Mouse (Mus musculus): ENCODE measurements around the gene Pdgfd. TPM values are rescaled to one million over a fixed set of nuclear protein-coding genes. Genes with fewer than 3 reads are reported as not detected.
"Not testable (repeated sequence)": the region's sequence is repeated elsewhere in the genome, so short reads cannot be mapped to it uniquely, and the experiment has no call there.

The Pdgfd gene
- not detected in 2 replicates for total RNA-seq (2017)

DNA sequence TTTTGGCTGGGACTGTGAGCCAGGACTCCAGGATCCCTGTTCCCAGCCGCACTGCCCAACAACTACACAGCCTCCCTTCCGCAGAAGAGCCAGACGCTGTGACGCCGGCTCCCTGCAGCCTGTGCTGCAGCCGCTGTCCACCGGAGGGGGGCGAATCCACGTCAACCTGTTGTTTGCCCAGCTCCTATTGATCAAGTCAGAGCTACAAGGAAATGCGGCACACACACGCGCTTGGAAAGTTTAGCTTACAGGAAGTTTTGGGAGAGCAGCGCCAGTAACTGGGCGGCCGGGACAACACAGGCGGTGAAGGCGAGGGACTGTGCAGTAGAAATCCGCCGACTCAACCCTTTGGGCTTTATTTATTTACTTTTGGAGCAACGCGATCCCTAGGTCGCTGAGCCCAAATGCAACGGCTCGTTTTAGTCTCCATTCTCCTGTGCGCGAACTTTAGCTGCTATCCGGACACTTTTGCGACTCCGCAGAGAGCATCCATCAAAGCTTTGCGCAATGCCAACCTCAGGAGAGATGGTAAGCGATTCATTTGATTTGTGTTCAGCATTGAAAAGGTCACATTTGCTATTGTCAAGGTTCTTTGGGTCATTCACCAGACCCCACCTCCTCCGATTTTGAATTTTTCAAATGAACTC is at the start of gene Pdgfd:
Pdgfd (plus strand) TSS at position 194 of the 647 bp plus-strand sequence.
- no peak for ATAC-seq (ENCODE audit: extremely low read depth, insufficient number of reproducible peaks, low FRiP score, poor library complexity, severe bottlenecking)

DNA sequence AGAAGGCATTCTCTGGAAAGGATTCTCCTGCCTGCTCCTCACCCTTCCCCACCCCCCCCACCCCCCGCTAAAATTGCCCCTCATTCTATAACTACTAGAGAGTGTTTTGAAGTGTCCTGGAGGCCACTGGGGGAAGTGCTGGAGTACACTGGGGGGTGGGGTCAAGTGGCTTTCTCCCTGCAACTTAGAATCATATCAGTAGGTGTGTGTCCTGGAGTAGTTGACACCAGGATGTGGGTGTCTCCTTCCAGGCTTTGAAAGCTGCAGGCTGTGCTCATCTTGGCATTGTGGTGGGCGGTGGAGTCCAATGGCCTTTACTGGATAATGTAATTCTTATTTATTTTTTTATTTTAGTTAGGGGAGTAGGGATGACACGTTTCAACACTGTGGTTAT is 651 bp downstream of the Pdgfd start:
- ATAC-seq (ENCODE audit: extremely low read depth, insufficient number of reproducible peaks, low FRiP score, poor library complexity, severe bottlenecking) = no peak

DNA sequence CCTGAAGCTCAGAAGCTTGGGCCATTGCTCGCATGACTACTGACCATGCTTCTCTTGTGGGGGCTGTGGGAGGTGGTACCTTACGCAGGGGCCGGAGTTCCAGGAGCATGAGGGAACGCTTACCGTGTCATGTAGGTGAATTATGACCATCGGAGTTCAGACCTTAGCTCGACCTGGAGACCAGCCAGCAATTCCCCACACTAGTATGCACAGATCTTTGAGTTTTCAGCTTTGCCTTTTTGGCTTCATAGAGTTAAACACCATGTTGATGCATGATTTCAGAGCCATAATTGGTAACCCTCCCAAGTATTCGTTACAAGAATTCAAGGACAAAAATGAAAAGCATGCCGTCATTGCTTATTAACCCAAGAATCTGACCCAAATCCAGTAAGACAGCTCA is 2.6 kb downstream of the Pdgfd start:
- ATAC-seq (ENCODE audit: extremely low read depth, insufficient number of reproducible peaks, low FRiP score, poor library complexity, severe bottlenecking) = no peak

- ATAC-seq (ENCODE audit: extremely low read depth, insufficient number of reproducible peaks, low FRiP score, poor library complexity, severe bottlenecking) = no peak
These were observed 4.9 kb downstream of the Pdgfd start for GRCm38 (mm10) chr9:6173276-6173675.

GRCm38 (mm10) chr9:6175731-6176130 is 7.3 kb downstream of the Pdgfd start:
- no peak for ATAC-seq (ENCODE audit: extremely low read depth, insufficient number of reproducible peaks, low FRiP score, poor library complexity, severe bottlenecking)

DNA sequence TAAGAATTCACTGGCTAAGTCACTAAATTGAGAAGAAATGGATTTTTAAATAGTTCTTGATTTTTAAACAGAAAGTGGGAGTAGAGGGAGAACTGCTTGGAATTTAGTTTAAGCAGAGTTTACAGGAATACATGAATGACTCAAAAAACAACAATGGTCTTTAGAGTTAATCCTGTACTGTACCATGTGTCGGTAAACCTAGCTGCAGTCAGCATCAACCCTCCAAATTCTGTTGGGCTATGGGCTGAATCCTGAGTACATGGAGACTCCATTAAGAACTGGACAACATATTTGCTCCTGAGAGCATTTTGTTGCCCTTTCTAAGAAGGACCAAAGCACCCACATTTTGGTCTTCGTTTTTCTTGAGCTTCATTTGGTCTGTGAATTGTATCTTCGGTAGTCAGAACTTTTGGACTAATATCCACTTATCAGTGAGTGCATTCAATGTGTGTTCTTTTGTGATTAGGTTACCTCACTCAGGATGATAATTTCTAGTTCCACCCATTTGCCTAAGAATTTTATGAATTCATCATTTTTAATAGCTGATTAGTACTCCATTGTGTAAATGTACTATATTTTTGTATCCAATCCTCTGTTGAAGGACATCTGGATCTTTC is 14.0 kb downstream of the Pdgfd start:
- no peak for ATAC-seq (ENCODE audit: extremely low read depth, insufficient number of reproducible peaks, low FRiP score, poor library complexity, severe bottlenecking)

DNA sequence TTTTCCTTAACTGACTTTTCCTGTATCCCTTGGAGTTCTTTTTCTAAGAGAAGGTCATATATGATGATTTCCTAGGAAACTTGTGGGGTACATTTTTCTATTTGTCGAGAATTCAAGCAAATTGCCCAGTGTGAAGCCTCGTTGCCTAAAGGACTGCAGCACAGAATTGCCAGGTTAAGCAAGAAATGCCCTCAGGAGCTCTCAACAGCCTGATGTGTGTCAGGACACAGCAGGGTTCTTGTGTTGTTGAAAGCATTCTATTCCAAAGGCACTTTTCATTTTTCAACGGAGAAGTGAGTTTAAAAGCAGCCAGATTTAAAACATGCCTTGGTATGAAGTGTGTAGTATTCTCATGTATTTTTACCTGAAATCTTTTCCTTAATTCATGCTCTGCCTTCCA is 19.6 kb downstream of the Pdgfd start:
- ATAC-seq (ENCODE audit: extremely low read depth, insufficient number of reproducible peaks, low FRiP score, poor library complexity, severe bottlenecking) = no peak

DNA sequence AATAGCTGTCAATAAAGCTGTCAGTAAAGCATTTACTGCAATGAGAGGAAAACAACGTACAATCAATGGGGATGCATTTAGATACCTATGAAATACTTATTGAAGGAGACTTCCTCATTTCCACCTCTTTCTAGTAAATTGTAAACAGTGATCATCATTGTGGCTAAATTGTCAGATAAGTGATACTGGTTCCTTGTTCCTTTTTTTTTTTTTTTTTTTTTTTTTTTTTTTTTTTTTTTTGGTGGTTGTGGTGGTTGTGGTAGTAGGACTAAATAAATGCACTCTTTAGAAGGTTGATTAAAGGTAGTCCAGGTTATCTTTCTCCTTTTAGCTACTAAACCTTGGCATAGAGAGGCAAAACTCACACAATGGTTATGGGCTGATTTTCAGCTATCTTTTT is 25.0 kb downstream of the Pdgfd start:
- no peak for ATAC-seq (ENCODE audit: extremely low read depth, insufficient number of reproducible peaks, low FRiP score, poor library complexity, severe bottlenecking)

DNA sequence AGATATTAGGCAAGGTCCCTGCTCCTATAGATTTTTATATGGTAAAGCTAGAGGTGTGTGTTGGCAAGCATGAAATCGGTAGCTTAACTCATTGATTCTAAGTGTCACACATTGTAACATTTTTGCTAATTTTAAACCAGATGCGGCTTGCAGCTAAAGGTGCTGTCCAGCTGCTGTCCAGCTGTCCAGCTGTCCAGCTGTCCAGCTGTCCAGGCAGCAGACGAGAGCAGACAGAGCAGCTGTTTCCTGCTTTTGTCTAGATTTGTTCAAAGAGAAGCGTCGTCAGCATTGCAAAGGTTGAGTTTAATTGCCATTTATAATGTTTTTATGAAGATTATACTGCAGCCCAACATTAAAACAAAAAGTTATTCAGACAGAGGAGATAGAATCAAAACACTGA is 44.5 kb downstream of the Pdgfd start:
- no peak for ATAC-seq (ENCODE audit: extremely low read depth, insufficient number of reproducible peaks, low FRiP score, poor library complexity, severe bottlenecking)

GRCm38 (mm10) chr9:6217505-6217904 is 49.1 kb downstream of the Pdgfd start:
- no peak for ATAC-seq (ENCODE audit: extremely low read depth, insufficient number of reproducible peaks, low FRiP score, poor library complexity, severe bottlenecking)

DNA sequence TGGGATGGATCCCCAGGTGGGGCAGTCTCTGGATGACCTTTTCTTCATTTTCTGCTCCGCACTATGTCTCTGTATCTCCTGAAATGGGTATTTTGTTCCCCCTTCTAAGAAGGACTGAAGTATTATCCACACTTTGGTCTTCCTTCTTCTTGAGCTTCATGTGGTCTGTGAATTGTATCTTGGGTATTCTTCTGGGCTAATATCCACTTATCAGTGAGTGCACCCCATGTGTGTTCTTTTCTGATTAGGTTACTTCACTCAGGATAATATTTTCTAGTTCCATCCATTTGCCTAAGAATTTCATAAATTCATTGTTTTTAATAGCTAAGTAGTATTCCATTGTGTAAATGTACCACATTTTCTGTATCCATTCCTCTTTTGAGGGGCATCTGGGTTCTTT is 67.6 kb downstream of the Pdgfd start:
- ATAC-seq (ENCODE audit: extremely low read depth, insufficient number of reproducible peaks, low FRiP score, poor library complexity, severe bottlenecking) = not testable (repeated sequence)

DNA sequence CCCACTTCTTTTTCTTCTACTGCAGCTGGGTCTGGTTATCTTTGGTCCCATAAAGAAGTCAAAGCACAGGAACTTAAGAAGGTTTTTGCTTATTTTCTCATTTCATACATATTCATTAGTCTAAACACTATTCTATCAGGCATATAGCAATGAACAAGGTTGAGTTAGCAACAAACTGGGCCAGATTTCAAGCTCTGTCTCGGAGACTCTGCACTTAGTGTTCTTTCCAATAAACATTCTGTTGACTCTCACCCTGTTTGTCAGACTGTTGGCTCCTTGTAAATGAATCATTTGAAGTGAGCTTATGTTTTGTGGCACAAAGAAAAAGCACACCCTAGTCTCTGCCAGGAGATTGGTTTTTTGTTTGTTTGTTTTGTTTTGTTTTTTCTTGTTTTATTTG is 81.9 kb downstream of the Pdgfd start:
- no peak for ATAC-seq (ENCODE audit: extremely low read depth, insufficient number of reproducible peaks, low FRiP score, poor library complexity, severe bottlenecking)

GRCm38 (mm10) chr9:6251990-6252389 is 83.6 kb downstream of the Pdgfd start:
- no peak for ATAC-seq (ENCODE audit: extremely low read depth, insufficient number of reproducible peaks, low FRiP score, poor library complexity, severe bottlenecking)

GRCm38 (mm10) chr9:6257072-6257471 is 88.7 kb downstream of the Pdgfd start:
- no peak for ATAC-seq (ENCODE audit: extremely low read depth, insufficient number of reproducible peaks, low FRiP score, poor library complexity, severe bottlenecking)

- ATAC-seq (ENCODE audit: extremely low read depth, insufficient number of reproducible peaks, low FRiP score, poor library complexity, severe bottlenecking) = no peak
These were observed 96.4 kb downstream of the Pdgfd start for GRCm38 (mm10) chr9:6264820-6265219.

DNA sequence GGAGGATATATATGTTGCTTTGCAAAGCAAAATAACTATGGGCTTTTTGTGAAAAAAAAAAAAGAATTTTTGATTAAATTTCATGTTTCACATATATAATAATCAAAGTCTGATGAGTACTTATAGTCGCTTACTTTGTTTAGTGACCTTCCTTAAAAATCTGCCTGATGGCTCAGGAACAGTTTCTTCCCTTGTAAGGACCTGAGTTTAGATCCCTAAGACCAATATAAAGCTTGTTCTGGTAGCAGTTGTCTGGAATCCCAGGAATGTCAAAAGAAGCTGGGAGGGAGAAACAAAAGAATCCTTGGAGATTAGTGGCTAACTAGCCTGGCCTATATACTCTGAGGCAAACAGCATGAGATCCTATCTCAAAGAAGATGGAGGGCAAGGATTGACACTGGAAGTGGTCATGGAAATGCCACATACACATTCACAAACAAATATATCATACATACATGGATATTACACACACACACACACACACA is 101.5 kb downstream of the Pdgfd start, which contains the start of gene Ddi1:
Ddi1 (minus strand) TSS at position 51 of the 485 bp plus-strand sequence.
- no peak for ATAC-seq (ENCODE audit: extremely low read depth, insufficient number of reproducible peaks, low FRiP score, poor library complexity, severe bottlenecking)

GRCm38 (mm10) chr9:6276395-6276794 is 108.0 kb downstream of the Pdgfd start:
- ATAC-seq (ENCODE audit: extremely low read depth, insufficient number of reproducible peaks, low FRiP score, poor library complexity, severe bottlenecking) = no peak

DNA sequence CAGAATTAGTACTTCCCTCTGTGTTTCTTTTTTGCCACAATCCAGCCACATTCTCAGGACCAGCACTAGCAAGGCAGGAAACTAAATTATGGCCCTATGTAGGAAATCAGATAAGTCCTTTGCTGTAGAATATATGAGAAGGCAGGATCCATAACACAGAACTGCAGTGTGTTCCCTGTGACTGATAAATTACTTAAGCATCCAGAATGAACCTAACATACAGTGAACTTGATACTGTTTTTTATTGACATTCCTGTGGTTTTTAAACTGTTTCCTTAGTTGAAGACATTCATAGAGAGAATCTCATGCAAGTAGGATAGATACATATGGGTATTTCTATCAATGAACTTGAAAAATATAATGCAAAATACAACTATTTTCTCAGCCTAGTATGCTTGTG is 109.1 kb downstream of the Pdgfd start:
- no peak for ATAC-seq (ENCODE audit: extremely low read depth, insufficient number of reproducible peaks, low FRiP score, poor library complexity, severe bottlenecking)

DNA sequence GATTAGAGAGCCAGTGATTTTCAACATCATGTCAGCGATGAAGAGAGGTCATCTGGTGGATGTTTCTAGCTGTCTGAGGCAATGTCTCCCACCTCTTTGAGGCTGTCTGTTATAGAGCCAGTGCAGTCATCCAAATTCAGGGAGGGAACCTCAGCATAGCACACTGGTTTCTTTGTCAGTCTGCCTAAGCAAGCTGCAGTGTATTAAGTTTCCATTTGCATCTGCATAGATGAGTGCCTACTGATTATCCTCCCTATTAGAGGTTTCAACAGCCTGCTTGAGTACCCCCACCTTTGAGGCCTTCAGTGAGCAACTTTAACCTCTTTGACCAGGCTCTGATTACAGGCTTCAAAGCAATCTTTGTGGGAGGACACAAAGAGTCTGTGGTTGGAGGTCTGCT is 118.4 kb downstream of the Pdgfd start:
- ATAC-seq (ENCODE audit: extremely low read depth, insufficient number of reproducible peaks, low FRiP score, poor library complexity, severe bottlenecking) = no peak

DNA sequence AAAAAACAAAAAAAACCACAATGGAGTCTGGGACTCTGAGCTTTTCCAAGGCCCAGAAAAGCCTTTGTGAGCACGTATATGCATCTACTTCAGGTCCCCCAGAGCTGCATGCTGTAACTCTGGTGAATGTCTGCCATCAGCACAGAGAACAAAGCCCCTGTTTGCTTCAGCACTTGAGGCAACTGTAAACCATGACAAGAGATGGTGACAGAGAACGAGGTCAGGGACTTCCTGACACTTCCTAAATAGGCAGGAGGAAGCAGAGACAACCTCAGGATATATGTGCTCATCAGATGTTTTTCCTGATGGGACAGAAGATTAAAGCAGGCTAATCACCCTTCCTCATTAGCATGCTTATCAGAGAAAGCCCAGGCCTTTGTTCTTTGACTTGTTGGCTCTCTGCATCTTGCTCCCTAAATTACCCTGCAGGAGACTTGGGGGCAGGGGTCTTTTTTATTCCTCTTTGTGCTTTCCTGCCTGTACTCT is 120.9 kb downstream of the Pdgfd start:
- ATAC-seq (ENCODE audit: extremely low read depth, insufficient number of reproducible peaks, low FRiP score, poor library complexity, severe bottlenecking) = no peak

DNA sequence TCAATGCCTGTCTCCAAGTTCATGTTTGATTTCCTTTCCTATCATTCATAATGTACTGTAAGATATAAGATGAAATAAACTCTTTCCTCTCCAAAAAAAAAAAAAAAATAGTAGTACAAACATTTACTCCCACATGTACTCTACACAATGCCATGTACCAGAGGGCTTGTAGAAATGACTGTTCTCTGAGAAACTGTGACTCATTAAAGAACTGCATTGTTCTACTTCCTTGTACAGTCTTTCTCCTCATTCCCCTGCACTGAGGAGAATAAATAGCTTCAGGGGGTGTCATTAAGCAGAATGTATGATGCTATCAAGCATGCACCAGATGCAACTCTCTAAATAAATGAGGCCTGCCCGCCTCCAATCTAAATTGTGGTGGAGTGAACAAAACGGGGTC is 130.2 kb downstream of the Pdgfd start:
- no peak for ATAC-seq (ENCODE audit: extremely low read depth, insufficient number of reproducible peaks, low FRiP score, poor library complexity, severe bottlenecking)
